Mouse (Mus musculus): ENCODE results near the gene Arhgdig. TPM values are rescaled to one million over a fixed set of nuclear protein-coding genes. Genes with fewer than 3 reads are reported as not detected.
A peak's percentile ranks its signal among the peaks of the same experiment; 100 is the strongest.
"Not testable (repeated sequence)": the region's sequence is repeated elsewhere in the genome, so short reads cannot be mapped to it uniquely, and the experiment has no call there.

Gene Arhgdig
- total RNA-seq, 2 experiments from 2014 or later = 2.2 to 5.1 TPM

- intact Hi-C loops (cut with DNase I; ENCODE audit: low total_unique reads) = no loop called here
- no peak for DNase-seq
Observed at GRCm38 (mm10) chr17:26212681-26213080, 5.1 kb upstream of the Arhgdig start.

GRCm38 (mm10) chr17:26212241-26212640, 4.7 kb upstream of the Arhgdig start:
- intact Hi-C loops (cut with DNase I; ENCODE audit: low total_unique reads) = no loop called here
- no peak for DNase-seq

- intact Hi-C loops (cut with DNase I; ENCODE audit: low total_unique reads) = no loop called here
Observed at GRCm38 (mm10) chr17:26206392-26206791, 1.2 kb downstream of the Arhgdig start.

GRCm38 (mm10) chr17:26204766-26205165, 2.8 kb downstream of the Arhgdig start:
- intact Hi-C loops (cut with DNase I; ENCODE audit: low total_unique reads) = no loop called here
- DNase-seq = no peak

More at GRCm38 (mm10) chr17:26206392-26206791, 1.2 kb downstream of the Arhgdig start:
- no peak for DNase-seq

- peak; percentile 19 for DNase-seq
- intact Hi-C loops (cut with DNase I; ENCODE audit: low total_unique reads) = no loop called here
Observed at GRCm38 (mm10) chr17:26203321-26203811, 4.2 kb downstream of the Arhgdig start.

- intact Hi-C loops (cut with DNase I; ENCODE audit: low total_unique reads) = no loop called here
- DNase-seq = peak; percentile 30
Observed at GRCm38 (mm10) chr17:26202737-26203136, 4.8 kb downstream of the Arhgdig start, which contains the start of gene Rgs11. Gene Rgs11 (plus strand): TSS chr17:26202951.

GRCm38 (mm10) chr17:26201998-26202397, 5.6 kb downstream of the Arhgdig start:
- DNase-seq = no peak
- intact Hi-C loops (cut with DNase I; ENCODE audit: low total_unique reads) = no loop called here

- intact Hi-C loops (cut with DNase I; ENCODE audit: low total_unique reads) = no loop called here
- no peak for DNase-seq
Observed at GRCm38 (mm10) chr17:26200831-26201705, 6.5 kb downstream of the Arhgdig start.

GRCm38 (mm10) chr17:26198892-26199291, 8.7 kb downstream of the Arhgdig start, which contains the start of gene Pdia2:
Gene Pdia2 (minus strand): TSS chr17:26199087.
- no peak for DNase-seq
- intact Hi-C loops (cut with DNase I; ENCODE audit: low total_unique reads) = no loop called here

- intact Hi-C loops (cut with DNase I; ENCODE audit: low total_unique reads) = no loop called here
Observed at GRCm38 (mm10) chr17:26192481-26193190, 14.9 kb downstream of the Arhgdig start.

GRCm38 (mm10) chr17:26191486-26191885, 16.1 kb downstream of the Arhgdig start:
- intact Hi-C loops (cut with DNase I; ENCODE audit: low total_unique reads); DNase-seq: not testable (repeated sequence)

More at GRCm38 (mm10) chr17:26192481-26193190, 14.9 kb downstream of the Arhgdig start:
- no peak for DNase-seq

GRCm38 (mm10) chr17:26188091-26188805, 19.3 kb downstream of the Arhgdig start:
- no peak for DNase-seq
- intact Hi-C loops (cut with DNase I; ENCODE audit: low total_unique reads) = no loop called here

- intact Hi-C loops (cut with DNase I; ENCODE audit: low total_unique reads) = no loop called here
- no peak for DNase-seq
Observed at GRCm38 (mm10) chr17:26187592-26187991, 20.0 kb downstream of the Arhgdig start.

GRCm38 (mm10) chr17:26181179-26181578, 26.4 kb downstream of the Arhgdig start:
- intact Hi-C loops (cut with DNase I; ENCODE audit: low total_unique reads) = no loop called here
- DNase-seq = no peak

GRCm38 (mm10) chr17:26178611-26179010, 29.0 kb downstream of the Arhgdig start:
- no peak for DNase-seq
- intact Hi-C loops (cut with DNase I; ENCODE audit: low total_unique reads) = no loop called here

GRCm38 (mm10) chr17:26175248-26175647, 32.3 kb downstream of the Arhgdig start:
- DNase-seq; intact Hi-C loops (cut with DNase I; ENCODE audit: low total_unique reads): not testable (repeated sequence)

GRCm38 (mm10) chr17:26168039-26168438, 39.5 kb downstream of the Arhgdig start:
- DNase-seq = no peak
- intact Hi-C loops (cut with DNase I; ENCODE audit: low total_unique reads) = no loop called here

- intact Hi-C loops (cut with DNase I; ENCODE audit: low total_unique reads) = no loop called here
- no peak for DNase-seq
Observed at GRCm38 (mm10) chr17:26162736-26163135, 44.9 kb downstream of the Arhgdig start.

GRCm38 (mm10) chr17:26151886-26152630, 55.5 kb downstream of the Arhgdig start:
- no peak for DNase-seq
- intact Hi-C loops (cut with DNase I; ENCODE audit: low total_unique reads) = no loop called here
